Mouse (Mus musculus) forebrain, embryonic 14.5 days (tissue): ENCODE data around the gene Lrmda. TPM values are rescaled to one million over a fixed set of nuclear protein-coding genes. Genes with fewer than 3 reads are reported as not detected.
"Not testable (repeated sequence)": the region's sequence is repeated elsewhere in the genome, so short reads cannot be mapped to it uniquely, and the experiment has no call there.

Experiments
- ATAC-seq: fragments of 200-750 bp; cut with Nextera tagmentation; 2 replicates; pipeline ENCODE4 v1.8.0; 2017; ENCODE audit warnings: mild to moderate bottlenecking, moderate library complexity
- DNase-seq: peaks from one replicate; pipeline ENCODE4 v3.0.0-alpha.2; 2015; ENCODE audit warnings: low spot score
- H3K27ac ChIP-seq: fragments of 300-500 bp; sonication (generic); 2 replicates; pipeline ENCODE4 v1.5.1; 2014; ENCODE audit warnings: low read depth, mild to moderate bottlenecking, control low read depth, low read length, moderate library complexity
- H3K27me3 ChIP-seq: fragments of 300-500 bp; sonication (generic); replicated peaks from 2 replicates; pipeline ENCODE4 v1.6.1; 2014; ENCODE audit warnings: low read length, control low read depth, mixed read lengths; ENCODE audit not compliant: control insufficient read depth, insufficient read depth
- H3K36me3 ChIP-seq: fragments of 300-500 bp; sonication (generic); 2 replicates; pipeline ENCODE4 v1.6.1; 2014; ENCODE audit warnings: low read length, control low read depth; ENCODE audit not compliant: control insufficient read depth, insufficient read depth
- H3K4me1 ChIP-seq: fragments of 300-500 bp; sonication (generic); 2 replicates; pipeline ENCODE4 v1.6.1; 2014; ENCODE audit warnings: antibody characterized with exemption, low read length, control low read depth; ENCODE audit not compliant: control insufficient read depth, insufficient read depth
- H3K4me2 ChIP-seq: fragments of 300-500 bp; sonication (generic); 2 replicates; pipeline ENCODE4 v1.6.1; 2014; ENCODE audit warnings: mild to moderate bottlenecking, control low read depth, low read length
- H3K4me3 ChIP-seq: fragments of 300-500 bp; sonication (generic); 2 replicates; pipeline ENCODE4 v1.5.1; 2014; ENCODE audit warnings: low read depth, low read length, control low read depth
- H3K9ac ChIP-seq: fragments of 300-500 bp; sonication (generic); 2 replicates; pipeline ENCODE4 v1.6.1; 2014; ENCODE audit warnings: mild to moderate bottlenecking, low read length, control low read depth, moderate library complexity
- H3K9me3 ChIP-seq: fragments of 300-500 bp; sonication (generic); replicated peaks from 2 replicates; pipeline ENCODE4 v1.6.1; 2016; ENCODE audit warnings: low read length, control low read depth, mixed read lengths; ENCODE audit not compliant: control insufficient read depth
- WGBS: fragments of 180-500 bp; shearing (Covaris S2); extraction: QIAGEN DNeasy Blood & Tissue Kit; methylation state at CpG from one replicate; pipeline ENCODE4 v1.1.7; 2014; 5-methylcytosine and 5-hydroxymethylcytosine counted together
- polyA plus RNA-seq: library from polyadenylated mRNA; unstranded; fragments of >200 nt; fragmentation: Nextera tagmentation; extraction: Ambion mirVana; gene quantifications from 2 replicates; pipeline ENCODE4 v1.2.1, GENCODE M21; 2014

Gene Lrmda
- polyA plus RNA-seq, 1 experiment from 2014 or later = not detected

- DNase-seq (peak; percentile 44), ATAC-seq (peak; percentile 44; the same call in 1 of the 2 replicates)
- 49% methylated on average over 4 of the region's 4 CpGs for WGBS
- no peak overlapping the region for H3K4me2 ChIP-seq
- no peak overlapping the region for H3K27ac ChIP-seq
- H3K4me1 ChIP-seq = no peaks in the 10 kb centered on the region
- no peak overlapping the region for H3K4me3 ChIP-seq
- no peaks in the 10 kb centered on the region for H3K9me3 ChIP-seq
- no peaks in the 10 kb centered on the region for H3K27me3 ChIP-seq
- no peaks in the 10 kb centered on the region for H3K36me3 ChIP-seq
- H3K9ac ChIP-seq = no peak overlapping the region
Observed at GRCm38 (mm10) chr14:22587958-22588296, 568.4 kb downstream of the Lrmda start.

- not testable (repeated sequence) for H3K27me3 ChIP-seq, H3K4me2 ChIP-seq, H3K27ac ChIP-seq, ATAC-seq, H3K36me3 ChIP-seq, DNase-seq, H3K9me3 ChIP-seq, H3K9ac ChIP-seq, H3K4me3 ChIP-seq, H3K4me1 ChIP-seq
- 82% methylated on average over 1 of the region's 1 CpGs for WGBS
Observed at GRCm38 (mm10) chr14:22588394-22588793, 568.9 kb downstream of the Lrmda start.

GRCm38 (mm10) chr14:22589503-22590215 is 570.1 kb downstream of the Lrmda start:
- no peaks in the 10 kb centered on the region for H3K9me3 ChIP-seq
- no peaks in the 10 kb centered on the region for H3K4me1 ChIP-seq
- WGBS = 27% methylated on average over 7 of the region's 7 CpGs
- H3K4me3 ChIP-seq = no peak overlapping the region
- ATAC-seq = no peak; the same call in 1 of the 2 replicates
- no peak overlapping the region for H3K27ac ChIP-seq
- no peak overlapping the region for H3K9ac ChIP-seq
- no peak for DNase-seq
- no peak overlapping the region for H3K4me2 ChIP-seq
- no peaks in the 10 kb centered on the region for H3K27me3 ChIP-seq
- H3K36me3 ChIP-seq = no peaks in the 10 kb centered on the region

DNA sequence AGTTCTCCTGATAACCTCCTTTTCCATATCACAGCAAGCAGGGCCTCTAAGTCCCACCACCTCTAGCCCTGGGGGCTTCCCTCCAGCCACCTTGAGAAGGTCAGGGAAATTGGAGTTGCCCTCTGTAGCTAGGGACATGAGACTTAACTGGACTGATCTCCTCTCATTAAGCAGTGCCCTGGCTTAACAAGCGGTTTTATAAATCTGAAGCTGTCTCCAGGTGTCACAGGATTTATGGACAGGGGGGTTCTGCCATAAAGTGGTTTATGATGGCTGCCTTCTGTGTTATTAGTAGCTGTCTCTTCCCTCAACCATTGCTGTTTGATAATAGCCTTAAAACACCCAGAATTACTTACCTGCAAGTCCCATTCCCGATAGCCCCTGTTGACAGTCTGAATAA is 571.7 kb downstream of the Lrmda start:
- Histone ChIP-seq H3K27ac (no peak overlapping the region), H3K4me3 (no peak overlapping the region), H3K4me1 (no peaks in the 10 kb centered on the region), H3K36me3 (no peaks in the 10 kb centered on the region), H3K27me3 (no peaks in the 10 kb centered on the region), H3K9ac (no peak overlapping the region), H3K9me3 (no peaks in the 10 kb centered on the region), H3K4me2 (no peak overlapping the region)
- ATAC-seq (no peak), DNase-seq (no peak)
- 74% methylated on average over 2 of the region's 2 CpGs for WGBS

- Histone ChIP-seq H3K4me2 (no peak overlapping the region), H3K27me3 (no peaks in the 10 kb centered on the region), H3K36me3 (no peaks in the 10 kb centered on the region), H3K4me3 (no peak overlapping the region), H3K4me1 (peaks cover 4% of the 10 kb centered on the region; the same call in 1 of the 2 replicates), H3K27ac (no peak overlapping the region), H3K9ac (no peak overlapping the region), H3K9me3 (no peaks in the 10 kb centered on the region)
- 90% methylated on average over 2 of the region's 2 CpGs for WGBS
- no peak for ATAC-seq
- no peak for DNase-seq
Observed at GRCm38 (mm10) chr14:22597508-22597907, 578.0 kb downstream of the Lrmda start.

- WGBS = 15% methylated on average over 5 of the region's 5 CpGs
- DNase-seq (peak; percentile 52), ATAC-seq (no peak)
- no peak overlapping the region for H3K27ac ChIP-seq
- no peaks in the 10 kb centered on the region for H3K9me3 ChIP-seq
- no peak overlapping the region for H3K9ac ChIP-seq
- no peak overlapping the region for H3K4me3 ChIP-seq
- no peaks in the 10 kb centered on the region for H3K27me3 ChIP-seq
- H3K36me3 ChIP-seq = no peaks in the 10 kb centered on the region
- H3K4me2 ChIP-seq = no peak overlapping the region
- H3K4me1 ChIP-seq = peaks cover 4% of the 10 kb centered on the region; the same call in 1 of the 2 replicates
Observed at GRCm38 (mm10) chr14:22598638-22599037, 579.1 kb downstream of the Lrmda start.

GRCm38 (mm10) chr14:22600166-22600565 is 580.7 kb downstream of the Lrmda start:
- Histone ChIP-seq H3K36me3 (no peaks in the 10 kb centered on the region), H3K9ac (no peak overlapping the region), H3K4me1 (peaks cover 4% of the 10 kb centered on the region; the same call in 1 of the 2 replicates), H3K9me3 (no peaks in the 10 kb centered on the region), H3K27me3 (no peaks in the 10 kb centered on the region), H3K27ac (no peak overlapping the region), H3K4me3 (no peak overlapping the region), H3K4me2 (no peak overlapping the region)
- 14% methylated on average over 3 of the region's 3 CpGs for WGBS
- 0 out of 2 replicates have a peak, but pooled peaks have one; percentile 23 for ATAC-seq
- DNase-seq = peak; percentile 51

GRCm38 (mm10) chr14:22602308-22602707 is 582.8 kb downstream of the Lrmda start:
- Histone ChIP-seq H3K27ac (no peak overlapping the region), H3K4me2 (no peak overlapping the region), H3K4me3 (no peak overlapping the region), H3K9me3 (no peaks in the 10 kb centered on the region), H3K36me3 (no peaks in the 10 kb centered on the region), H3K27me3 (no peaks in the 10 kb centered on the region), H3K4me1 (peaks cover 4% of the 10 kb centered on the region; the same call in 1 of the 2 replicates), H3K9ac (no peak overlapping the region)
- DNase-seq (no peak), ATAC-seq (no peak)
- 89% methylated on average over 2 of the region's 2 CpGs for WGBS

- no peak for ATAC-seq
- no peak overlapping the region for H3K27ac ChIP-seq
- 58% methylated on average over 5 of the region's 5 CpGs for WGBS
- DNase-seq = no peak
- no peaks in the 10 kb centered on the region for H3K4me1 ChIP-seq
- no peaks in the 10 kb centered on the region for H3K36me3 ChIP-seq
- H3K9ac ChIP-seq = no peak overlapping the region
- no peaks in the 10 kb centered on the region for H3K27me3 ChIP-seq
- H3K9me3 ChIP-seq = no peaks in the 10 kb centered on the region
- no peak overlapping the region for H3K4me2 ChIP-seq
- no peak overlapping the region for H3K4me3 ChIP-seq
Observed at GRCm38 (mm10) chr14:22608599-22608998, 589.1 kb downstream of the Lrmda start.
